Mouse (Mus musculus) adrenal gland, adult 8-10 months (tissue): ENCODE data around the gene Ccl2. TPM values are rescaled to one million over a fixed set of nuclear protein-coding genes. Genes with fewer than 3 reads are reported as not detected.

Experiments
- total RNA-seq, 4 experiments: library from RNA; stranded (reverse); gene quantifications; 2 replicates each; pipeline ENCODE4 v1.2.4; 2022

The Ccl2 gene
- total RNA-seq, 4 experiments from 2014 or later: 0.74 to 2.6 (median 1.2) TPM

Other genes with a start within 250 kb of the Ccl2 start
- under 1 TPM in 1 of 4 experiments, not detected in 3; 0.13 TPM for gene 5530401A14Rik, start 174.9 kb upstream of the Ccl2 start, total RNA-seq
- 1 to 10 TPM; 3.2 to 5.1 (median 4.2) TPM for gene Asic2, start 67.1 kb upstream of the Ccl2 start, total RNA-seq
- not detected for gene Gm17268, start 3.0 kb downstream of the Ccl2 start, total RNA-seq
- 1 to 10 TPM in 1 of 4 experiments, under 1 TPM in 1, not detected in 2; 0.46 to 1.7 TPM for gene Ccl7, start 10.1 kb downstream of the Ccl2 start, total RNA-seq
- gene Ccl11, start 22.3 kb downstream of the Ccl2 start, total RNA-seq: 1 to 10 TPM; 3.5 to 8.2 (median 4.4) TPM
- under 1 TPM in 1 of 4 experiments, not detected in 3; 0.52 TPM for gene Ccl12, start 66.3 kb downstream of the Ccl2 start, total RNA-seq
- 1 to 10 TPM in 1 of 4 experiments, not detected in 3; 1.7 TPM for gene Ccl8, start 79.6 kb downstream of the Ccl2 start, total RNA-seq